Mouse (Mus musculus): ENCODE results near the gene Olfr504.
"Not testable (repeated sequence)": the region's sequence is repeated elsewhere in the genome, so short reads cannot be mapped to it uniquely, and the experiment has no call there.

The Olfr504 gene

GRCm38 (mm10) chr7:108565693-108566092, at the start of gene Olfr504:
TSS of gene Olfr504 (minus strand) at chr7:108565793.
- no peak for DNase-seq

DNA sequence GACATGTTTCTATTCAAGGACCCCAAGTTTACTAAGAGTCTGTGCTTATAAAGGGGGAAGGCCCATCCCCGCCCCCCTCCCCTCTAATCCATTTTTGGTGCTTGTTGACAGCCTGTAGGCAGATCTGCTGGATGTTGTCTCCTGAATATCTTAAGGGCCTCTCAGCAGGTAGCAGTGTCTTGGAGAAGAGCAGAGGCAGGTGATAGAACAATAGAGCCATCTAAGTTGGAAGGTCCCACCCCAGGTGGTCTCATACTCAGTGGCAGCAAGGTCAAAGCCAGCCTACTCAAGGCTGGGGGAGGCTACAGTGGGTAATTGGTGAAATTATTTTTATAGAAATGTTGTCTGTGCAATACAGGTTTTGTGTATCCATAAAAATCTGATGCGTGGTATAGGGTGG, 48.5 kb upstream of the Olfr504 start:
- DNase-seq = no peak

DNA sequence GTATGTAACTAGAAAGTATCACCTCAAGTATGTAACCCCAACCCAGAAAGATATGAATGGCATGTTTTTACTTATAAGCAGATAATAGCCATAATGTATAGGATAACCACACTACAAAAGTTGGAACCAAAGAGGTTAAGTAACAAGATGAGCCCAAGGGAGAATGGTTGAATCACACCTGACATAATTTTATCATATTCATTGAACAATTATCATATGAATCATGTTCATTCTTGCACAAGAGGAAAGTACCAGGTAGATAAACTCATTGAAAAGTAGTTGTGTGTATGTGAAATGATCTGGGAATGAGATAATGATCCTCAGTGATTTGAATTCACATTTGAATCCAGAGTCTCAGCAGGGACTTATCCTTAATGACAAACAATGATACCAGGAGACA, 44.9 kb upstream of the Olfr504 start, which contains the start of gene Olfr506:
Gene Olfr506, plus strand, starts transcription at position 301 of the 400 bp plus-strand sequence.
- no peak for DNase-seq

GRCm38 (mm10) chr7:108601916-108602315, 36.3 kb upstream of the Olfr504 start:
- DNase-seq = not testable (repeated sequence)

DNA sequence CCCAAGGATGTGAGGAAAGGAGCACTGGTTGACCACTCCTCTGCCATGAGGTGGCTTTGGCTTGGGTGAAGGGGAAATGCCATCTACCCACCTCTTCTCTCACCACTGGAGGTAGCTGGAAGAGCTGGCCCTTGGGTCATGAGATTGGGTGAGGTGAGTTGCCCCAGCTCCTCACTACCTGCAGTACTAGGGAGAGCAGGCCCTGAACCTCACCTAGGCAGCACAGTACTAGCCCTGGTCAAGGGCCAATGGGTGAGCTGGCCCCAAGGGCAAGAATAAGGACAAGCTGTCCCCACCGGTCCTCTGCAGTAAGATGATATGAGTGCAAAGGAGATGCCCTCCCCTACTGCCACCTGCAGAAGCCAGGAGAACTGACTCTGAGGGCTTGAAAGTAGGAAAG, 24.2 kb upstream of the Olfr504 start:
- no peak for DNase-seq

DNA sequence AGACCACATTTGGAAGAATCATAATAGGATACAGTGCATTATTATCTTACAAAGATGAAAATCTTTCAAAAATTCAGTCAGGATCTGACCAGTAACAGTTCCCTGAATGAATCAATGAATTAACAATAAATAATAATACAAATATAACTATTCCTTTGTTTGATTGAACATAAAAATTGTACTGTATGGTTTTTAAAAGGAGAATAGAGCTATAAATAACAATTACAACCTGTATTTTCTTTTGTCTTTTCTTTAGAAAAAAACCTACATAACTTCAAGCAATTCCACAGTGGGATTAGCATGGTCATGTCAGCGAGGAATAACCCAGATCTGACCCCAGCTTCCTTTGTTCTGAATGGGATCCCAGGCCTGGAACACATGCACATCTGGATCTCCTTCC, 21.4 kb downstream of the Olfr504 start, which contains the start of gene Olfr503:
Gene Olfr503, plus strand, starts transcription at position 301 of the 400 bp plus-strand sequence.
- DNase-seq = not testable (repeated sequence)

DNA sequence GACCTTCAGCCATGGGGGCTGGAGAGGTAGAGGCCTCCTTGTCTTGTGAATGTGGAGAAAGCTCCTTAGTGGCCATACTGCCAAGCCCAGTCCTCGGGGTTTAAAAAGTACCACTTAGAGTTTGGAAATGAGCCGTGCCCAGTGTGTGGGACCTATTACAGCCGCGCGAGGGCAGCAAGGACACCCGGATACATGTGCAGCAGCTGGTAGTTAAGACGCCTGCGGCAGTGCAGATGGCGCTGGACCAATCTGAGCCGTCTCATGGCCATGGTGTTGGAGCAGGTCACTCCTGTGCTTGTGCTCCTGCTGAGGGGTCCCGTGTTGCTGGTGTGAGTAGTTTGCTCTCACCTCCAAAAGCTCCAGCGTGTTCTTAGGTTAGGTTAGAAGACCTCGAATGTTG, 23.2 kb downstream of the Olfr504 start:
- no peak for DNase-seq

DNA sequence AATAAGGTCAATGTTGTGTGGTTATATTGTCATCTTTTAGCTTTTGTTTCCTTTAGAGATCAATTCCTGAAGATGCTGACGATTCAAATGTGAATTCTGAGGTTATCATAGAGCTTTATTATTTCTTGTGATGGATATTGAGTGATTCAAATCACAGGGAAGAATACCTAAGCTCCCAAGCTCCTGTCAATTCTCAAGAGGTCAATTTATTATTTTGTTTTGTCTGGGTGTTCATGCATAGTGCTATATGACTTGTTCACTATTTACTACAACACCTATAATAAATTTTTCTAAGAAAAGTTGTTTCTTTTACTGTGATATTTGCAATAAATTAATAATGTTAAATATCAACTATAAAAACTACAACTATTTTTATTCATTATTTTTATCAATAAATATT, 40.6 kb downstream of the Olfr504 start, which contains the start of gene Olfr502:
Gene Olfr502, minus strand, starts transcription at position 101 of the 400 bp plus-strand sequence.
- no peak for DNase-seq
